Mouse (Mus musculus): ENCODE data around the gene Polr1e.
"Not testable (repeated sequence)": the region's sequence is repeated elsewhere in the genome, so short reads cannot be mapped to it uniquely, and the experiment has no call there.

The Polr1e gene

DNA sequence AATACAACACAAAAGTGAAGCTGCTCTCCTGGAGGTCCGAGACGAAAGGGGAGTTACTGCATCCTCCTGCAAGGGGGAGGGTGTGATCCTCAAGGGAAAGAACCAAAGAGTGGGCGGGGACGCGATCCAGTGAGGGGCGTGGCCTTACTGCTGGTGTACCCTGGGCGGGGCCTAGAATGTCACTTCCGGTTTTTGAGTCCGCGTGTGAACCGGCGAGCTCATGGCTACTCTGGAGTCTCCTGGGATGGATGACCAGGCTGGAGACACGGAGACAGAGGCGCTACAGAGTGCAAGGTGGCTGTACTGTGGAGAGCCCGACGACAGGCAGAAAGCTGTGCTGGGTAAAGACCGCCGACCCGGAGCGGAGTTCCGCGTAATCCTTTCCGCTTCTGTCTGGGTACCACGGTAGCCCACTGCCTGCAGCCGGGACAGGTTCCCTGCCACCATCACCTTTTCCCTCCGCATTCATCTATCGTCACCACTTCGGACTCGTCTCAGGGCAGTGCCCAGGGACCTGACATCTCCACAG lies at the start of gene Polr1e:
Gene Polr1e (plus strand): TSS at position 132 of the 529 bp plus-strand sequence.
- DNase-seq (ENCODE audit: low spot score): peak; percentile 91

- DNase-seq (ENCODE audit: low spot score): no peak
Observed at GRCm38 (mm10) chr4:44970056-44970455, 48.3 kb upstream of the Polr1e start.

DNA sequence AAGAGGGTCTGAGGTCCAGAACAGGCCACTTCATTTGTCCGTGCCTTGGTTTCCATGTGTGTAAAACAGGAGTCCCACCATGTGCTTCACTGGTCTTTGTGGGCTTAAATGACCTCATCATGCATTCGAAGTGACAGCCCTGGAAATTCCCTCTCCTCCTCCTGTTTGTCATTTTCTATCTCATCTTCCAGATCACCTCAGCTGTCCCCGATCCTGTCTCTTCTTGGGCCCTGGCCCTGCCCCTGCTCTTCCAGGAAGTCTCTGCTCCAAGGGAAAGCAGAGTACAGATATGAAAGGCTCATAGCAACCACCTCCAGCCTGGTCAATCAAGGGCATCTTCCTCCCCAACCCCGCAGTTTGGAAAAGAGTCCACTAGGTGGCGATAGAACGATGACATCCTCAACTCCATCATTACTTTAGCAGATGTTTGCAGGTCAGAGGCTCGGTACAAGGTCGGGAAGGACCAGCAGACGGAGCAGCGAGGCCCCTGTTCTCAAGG lies 47.7 kb upstream of the Polr1e start:
- DNase-seq (ENCODE audit: low spot score): peak; percentile 38

- peak; percentile 89 for DNase-seq (ENCODE audit: low spot score)
Observed at GRCm38 (mm10) chr4:44973450-44973849, 44.9 kb upstream of the Polr1e start.

- no peak for DNase-seq (ENCODE audit: low spot score)
Observed at GRCm38 (mm10) chr4:44973871-44974270, 44.5 kb upstream of the Polr1e start.

- DNase-seq (ENCODE audit: low spot score): no peak
Observed at GRCm38 (mm10) chr4:44974331-44974730, 44.1 kb upstream of the Polr1e start.

DNA sequence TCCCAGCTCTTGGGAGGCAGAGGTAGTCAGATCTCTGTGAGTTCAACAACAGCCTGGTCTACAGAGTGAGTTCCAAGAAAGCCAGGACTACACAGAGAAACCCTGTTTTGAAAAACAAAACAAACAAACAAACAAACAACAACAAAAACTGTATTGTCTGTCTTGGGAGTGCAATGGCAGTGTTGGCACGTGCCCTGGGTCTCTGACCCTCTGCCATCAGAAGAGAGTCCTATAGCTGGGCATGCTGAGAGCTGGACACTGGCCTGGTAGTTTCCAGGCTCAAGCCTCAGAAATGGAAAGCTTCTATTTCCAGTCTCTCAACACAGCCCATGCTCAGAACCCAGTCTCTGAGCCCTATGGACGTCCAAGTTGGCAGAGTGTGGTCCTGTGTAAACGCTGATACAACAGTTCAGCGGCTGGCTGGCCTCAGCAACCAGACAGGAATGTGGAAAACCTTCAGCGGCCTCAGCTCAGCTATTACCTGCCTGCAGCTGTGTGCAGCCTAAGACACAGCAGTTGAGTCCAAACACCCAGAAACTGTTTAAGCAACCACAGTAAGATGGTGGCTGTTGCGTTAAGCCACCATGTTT lies 42.3 kb upstream of the Polr1e start:
- no peak for DNase-seq (ENCODE audit: low spot score)

DNA sequence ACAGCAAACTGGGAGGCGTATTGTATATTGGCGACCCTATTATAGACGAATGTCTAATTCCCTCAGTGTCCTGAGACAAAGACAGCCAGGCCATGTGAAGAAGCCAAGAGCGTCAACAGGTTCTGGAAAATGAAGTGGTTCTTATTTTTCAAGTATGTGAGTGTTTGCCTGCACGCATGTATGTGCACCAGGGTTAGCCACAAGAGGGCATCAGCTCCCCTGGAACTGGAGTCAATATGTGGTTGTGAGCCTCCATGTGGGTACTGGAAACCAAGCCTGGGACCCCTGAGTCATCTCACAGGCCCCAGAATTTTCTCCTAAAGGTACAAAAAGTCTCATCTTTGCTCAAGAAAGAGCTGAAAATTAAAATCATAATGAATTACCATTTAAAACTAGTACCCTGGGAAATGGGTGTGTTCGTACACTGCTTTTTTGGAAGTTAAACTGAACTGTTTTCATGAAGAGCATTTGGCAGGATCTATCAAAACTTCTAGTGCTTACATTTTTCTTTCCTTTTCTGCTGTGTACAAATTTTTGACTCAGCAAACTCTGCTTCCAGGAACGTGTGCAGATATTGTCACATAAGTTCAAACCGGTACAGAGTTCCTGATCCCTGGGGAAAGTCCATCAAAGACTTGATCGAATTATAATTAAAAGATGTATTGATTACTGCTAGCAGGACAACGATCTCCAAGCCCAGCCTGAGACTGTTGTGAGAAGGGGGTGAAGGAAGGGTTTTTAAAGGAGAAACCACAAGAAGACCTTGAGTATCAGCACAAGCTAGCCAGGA lies 41.3 kb upstream of the Polr1e start:
- DNase-seq (ENCODE audit: low spot score): no peak

DNA sequence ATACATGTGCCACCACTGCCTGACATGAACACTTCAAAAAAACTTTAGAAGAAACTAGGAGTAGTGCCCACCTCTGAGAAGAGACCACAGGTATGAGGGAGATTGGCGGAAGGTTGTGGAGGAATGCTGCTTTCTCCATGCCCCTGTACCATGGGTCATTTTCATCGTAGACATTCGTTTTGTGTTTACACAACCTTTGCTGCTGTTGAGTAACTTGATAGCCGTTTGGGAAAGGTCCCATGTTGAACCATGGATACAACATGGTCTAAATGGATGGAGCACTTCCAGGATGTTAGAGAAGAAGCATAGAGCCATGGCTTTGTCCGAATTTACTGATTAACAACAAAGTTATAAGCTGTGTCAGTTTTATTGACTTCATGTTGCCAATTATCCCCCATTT lies 40.2 kb upstream of the Polr1e start:
- no peak for DNase-seq (ENCODE audit: low spot score)

- DNase-seq (ENCODE audit: low spot score): peak; percentile 44
Observed at GRCm38 (mm10) chr4:44979794-44980338, 38.5 kb upstream of the Polr1e start.

DNA sequence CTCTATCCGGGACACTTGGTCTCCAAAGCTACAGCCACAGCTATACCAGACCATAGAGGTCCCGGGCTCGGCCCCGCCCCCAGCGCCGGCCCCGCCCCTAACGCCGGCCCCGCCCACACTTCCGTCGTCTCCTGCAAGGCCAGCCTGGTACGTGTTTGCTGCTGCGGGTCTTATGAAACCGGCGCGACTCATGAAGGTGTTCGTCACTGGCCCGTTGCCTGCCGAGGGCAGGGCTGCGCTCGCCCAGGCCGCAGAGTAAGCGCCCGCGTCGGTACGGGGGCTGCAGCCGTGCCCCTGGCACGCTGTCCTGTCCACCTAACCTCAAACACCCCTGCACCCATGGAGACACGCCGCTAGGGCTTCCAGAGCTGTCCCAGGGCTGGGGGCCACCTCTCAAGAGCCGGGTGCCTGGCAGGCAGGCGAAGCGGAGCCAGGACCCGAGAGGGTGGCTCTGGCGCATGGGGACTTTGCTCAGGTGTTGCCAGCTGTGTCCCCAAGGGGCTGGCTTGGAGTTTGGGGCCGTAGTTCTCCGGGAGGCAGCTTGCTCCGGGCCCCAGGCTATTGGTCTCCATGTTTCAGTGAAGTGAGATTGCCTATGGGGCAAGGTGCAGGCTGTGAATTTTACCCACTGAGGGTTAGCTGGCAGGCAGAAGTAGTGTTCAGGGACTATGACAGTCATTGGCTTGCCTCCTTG lies 37.0 kb upstream of the Polr1e start, which contains the start of gene Grhpr:
Gene Grhpr (plus strand): TSS at position 116 of the 694 bp plus-strand sequence.
- DNase-seq (ENCODE audit: low spot score): peak; percentile 83

DNA sequence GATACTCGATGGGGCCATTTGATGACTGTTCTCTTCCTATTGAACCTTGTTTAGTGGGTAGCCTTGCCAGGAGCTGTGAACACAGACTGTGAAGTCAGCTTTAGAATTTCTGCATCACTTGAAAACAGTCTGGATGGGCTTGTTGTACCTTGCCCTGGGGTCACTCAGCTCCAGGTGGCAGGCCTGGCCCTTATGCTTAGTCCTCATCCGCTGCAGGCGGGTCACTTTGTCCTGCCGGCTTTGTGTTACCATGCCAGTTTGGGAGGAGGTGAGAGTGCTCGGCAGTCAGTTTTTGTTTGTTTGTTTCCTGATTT lies 36.5 kb upstream of the Polr1e start:
- no peak for DNase-seq (ENCODE audit: low spot score)

DNA sequence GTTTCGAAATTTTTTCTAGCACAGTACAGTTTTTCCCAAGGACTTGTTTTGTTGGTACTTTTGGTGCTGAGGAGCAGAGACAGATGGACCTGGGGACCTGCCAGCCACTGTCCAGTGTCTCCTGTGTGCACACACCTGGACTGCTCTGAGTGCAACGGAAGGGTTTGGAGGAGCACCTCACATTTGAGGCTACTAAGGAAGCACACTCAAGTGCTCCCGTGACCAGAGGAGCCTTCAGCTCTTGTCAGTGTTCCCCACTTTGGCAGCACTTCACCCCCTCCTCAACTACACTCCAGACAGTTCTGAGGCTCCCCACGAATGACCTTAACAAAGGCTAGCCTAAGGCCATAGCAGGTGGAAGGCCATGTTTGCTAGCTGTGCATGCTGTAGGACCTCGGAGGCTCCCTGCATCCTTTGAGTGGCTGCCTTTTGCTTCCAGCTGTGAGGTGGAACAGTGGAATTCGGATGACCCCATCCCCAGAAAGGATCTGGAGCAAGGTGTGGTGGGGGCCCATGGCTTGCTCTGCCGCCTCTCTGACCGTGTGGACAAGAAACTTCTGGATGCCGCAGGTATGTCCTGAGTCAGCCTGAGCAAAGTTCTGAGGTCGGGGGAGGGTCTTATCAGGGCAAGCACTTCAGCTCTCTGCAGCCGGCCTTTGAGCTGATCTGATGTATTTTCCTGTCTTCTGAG lies 35.8 kb upstream of the Polr1e start:
- no peak for DNase-seq (ENCODE audit: low spot score)

DNA sequence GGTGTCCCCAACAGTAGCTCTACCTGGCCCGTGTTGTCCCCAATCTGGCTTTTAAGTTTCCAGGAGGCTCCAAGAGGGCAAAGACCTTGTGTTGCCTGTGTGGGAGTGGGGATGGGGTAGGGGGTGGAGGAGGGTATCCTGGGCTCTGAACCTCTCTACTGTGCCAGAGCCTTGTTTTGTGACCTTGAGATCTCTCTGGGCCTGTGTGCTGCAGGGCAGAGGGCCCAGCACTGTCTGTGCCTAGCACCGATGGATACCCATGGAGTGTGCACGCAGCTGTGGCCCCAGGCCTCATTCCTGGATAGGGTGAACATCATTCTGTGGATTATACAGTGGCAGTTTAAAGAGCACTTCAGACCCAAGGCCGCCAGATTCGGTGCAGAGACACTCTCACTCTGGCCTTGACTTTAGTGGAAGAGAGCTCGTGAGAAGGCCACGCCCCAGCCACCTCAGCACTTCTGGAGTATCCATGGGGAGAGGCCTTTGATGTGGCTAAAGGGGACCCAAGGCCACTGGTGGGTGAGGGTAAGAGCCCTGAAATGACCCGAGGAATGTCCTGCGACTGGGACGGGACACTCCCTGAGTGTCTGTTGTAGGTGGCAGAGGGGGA lies 35.1 kb upstream of the Polr1e start:
- DNase-seq (ENCODE audit: low spot score): peak; percentile 38

DNA sequence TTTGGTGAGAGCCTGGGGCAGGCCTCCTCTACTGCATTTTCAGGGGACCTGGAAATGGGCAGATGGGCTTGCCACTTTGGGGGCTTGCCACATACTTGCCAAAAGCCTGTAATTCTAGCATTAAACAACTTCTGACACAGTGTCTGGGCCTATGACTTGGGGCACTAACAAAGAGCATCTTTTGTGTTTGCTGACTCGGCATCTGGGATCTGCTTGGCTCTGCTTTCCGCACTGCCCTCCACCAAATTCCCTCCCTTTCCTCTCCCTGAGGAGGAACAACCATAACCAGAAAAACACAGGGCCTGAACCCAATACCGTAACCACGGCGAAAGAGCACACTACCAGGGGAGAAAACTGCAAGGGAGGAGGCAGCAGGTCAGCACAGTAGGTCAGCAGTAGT lies 27.8 kb upstream of the Polr1e start:
- no peak for DNase-seq (ENCODE audit: low spot score)

DNA sequence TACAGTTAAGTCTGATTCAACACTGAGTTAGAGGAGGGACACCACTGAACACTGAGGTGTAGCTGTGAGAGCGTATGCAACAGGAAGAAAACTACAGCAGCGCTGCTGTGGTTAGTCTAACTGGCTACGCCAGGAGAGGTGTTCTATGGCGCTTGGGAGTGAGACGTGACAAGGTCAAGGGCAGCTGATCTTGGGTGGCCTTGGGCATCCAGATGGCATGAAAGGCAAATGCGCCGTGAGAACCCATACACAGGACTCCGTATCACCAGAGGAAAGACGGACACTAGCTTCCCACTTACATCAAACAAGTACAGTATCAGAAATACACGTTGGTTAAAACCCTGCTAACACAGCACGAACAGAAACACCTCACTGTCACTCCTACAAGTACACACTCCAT lies 26.1 kb upstream of the Polr1e start:
- DNase-seq (ENCODE audit: low spot score): not testable (repeated sequence)

GRCm38 (mm10) chr4:44993179-44993578 lies 25.2 kb upstream of the Polr1e start:
- not testable (repeated sequence) for DNase-seq (ENCODE audit: low spot score)

- DNase-seq (ENCODE audit: low spot score): no peak
Observed at GRCm38 (mm10) chr4:44993847-44994246, 24.5 kb upstream of the Polr1e start.

DNA sequence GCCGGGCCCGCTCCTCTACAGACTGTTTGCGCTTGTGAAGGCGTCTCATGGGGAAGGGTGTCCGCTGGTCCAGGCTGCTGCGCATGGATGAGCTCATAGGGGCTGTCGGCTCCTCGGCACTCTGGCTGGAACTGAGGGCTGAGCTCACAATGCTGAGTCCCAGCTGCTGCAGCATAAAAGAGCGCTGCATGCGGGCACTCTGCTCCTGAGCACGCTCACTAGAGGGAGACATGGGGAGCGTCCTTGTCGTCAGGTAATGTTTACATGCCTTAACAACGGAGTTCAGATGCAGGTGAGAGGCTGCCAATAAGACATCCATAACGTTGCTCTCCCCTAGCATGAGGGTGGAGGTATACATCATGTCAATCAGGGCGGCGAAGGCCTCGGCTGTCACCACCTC lies 23.6 kb upstream of the Polr1e start:
- DNase-seq (ENCODE audit: low spot score): no peak

- DNase-seq (ENCODE audit: low spot score): no peak
Observed at GRCm38 (mm10) chr4:44998071-44998470, 20.3 kb upstream of the Polr1e start.

GRCm38 (mm10) chr4:45000001-45000400 lies 18.4 kb upstream of the Polr1e start:
- DNase-seq (ENCODE audit: low spot score): no peak
